Mouse (Mus musculus): ENCODE data around the gene Alg9.

DNA sequence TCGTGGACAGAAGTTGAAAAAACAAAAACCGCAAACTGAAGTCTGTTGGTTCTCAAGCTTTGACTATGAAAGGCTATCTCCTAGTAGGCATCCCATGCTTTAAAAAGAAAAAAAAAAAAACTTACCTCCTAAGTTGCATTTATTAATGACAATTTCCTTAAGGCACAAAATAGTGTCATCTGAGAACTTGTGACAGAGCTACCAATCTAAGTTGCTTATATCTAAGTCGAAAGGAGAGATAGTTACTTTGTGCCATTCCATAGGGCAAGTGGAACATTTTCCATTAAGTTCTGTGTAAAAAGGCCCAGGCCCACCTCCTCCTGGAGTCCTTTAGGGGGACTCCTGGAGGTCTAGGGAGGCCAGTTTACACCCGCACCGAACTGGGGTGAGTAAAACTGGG is 81.0 kb downstream of the Alg9 start:
- TF ChIP-seq CTCF (conservative IDR thresholded peaks at IDR 0.05; ENCODE audit: low read length) (no peak), NANOG (IDR thresholded peaks at IDR 0.05; ENCODE audit: borderline replicate concordance, low read length) (no peak)

Data from E14TG2a.4 (cell line).